Mouse (Mus musculus) layer of hippocampus, adult 9-10 months (tissue): ENCODE measurements at regions not wholly inside any gene's neighbourhood (a gene's known extent, or its start where the extent isn't known, plus 50 kb on each side); places are given as distances from the start of the nearest gene placed in this dataset.

Experiments
- DNase-seq: peaks from one replicate; pipeline ENCODE4 v3.0.0; 2022; ENCODE audit warnings: low spot score

- DNase-seq: no peak
Measured at GRCm38 (mm10) chr2:118035333-118035732, 76.3 kb upstream of the Thbs1 start.

GRCm38 (mm10) chr2:118038859-118039818 is 72.5 kb upstream of the Thbs1 start:
- DNase-seq: peak; percentile 24

GRCm38 (mm10) chr2:118039819-118040206 is 71.9 kb upstream of the Thbs1 start:
- no peak for DNase-seq

- DNase-seq: no peak
Measured at GRCm38 (mm10) chr2:118042380-118043055, 69.2 kb upstream of the Thbs1 start.

- no peak for DNase-seq
Measured at GRCm38 (mm10) chr2:118044666-118045065, 67.0 kb upstream of the Thbs1 start.

GRCm38 (mm10) chr2:118050326-118050725 is 61.4 kb upstream of the Thbs1 start:
- DNase-seq: no peak

GRCm38 (mm10) chr2:118051610-118052009 is 60.1 kb upstream of the Thbs1 start:
- no peak for DNase-seq

- DNase-seq: no peak
Measured at GRCm38 (mm10) chr2:118053512-118053911, 58.2 kb upstream of the Thbs1 start.

- no peak for DNase-seq
Measured at GRCm38 (mm10) chr2:118058654-118059395, 52.9 kb upstream of the Thbs1 start.

- DNase-seq: no peak
Measured at GRCm38 (mm10) chr2:118061291-118061690, 50.4 kb upstream of the Thbs1 start.
